Mouse (Mus musculus) midbrain, embryonic 13.5 days (tissue): ENCODE results near the gene Spag5. TPM values are rescaled to one million over a fixed set of nuclear protein-coding genes. Genes with fewer than 3 reads are reported as not detected.
A peak's percentile ranks its signal among the peaks of the same experiment; 100 is the strongest.

Experiments used
- ATAC-seq: fragments of 200-750 bp; cut with Nextera tagmentation; 2 replicates; pipeline ENCODE4 v1.8.0; 2017; ENCODE audit warnings: mild to moderate bottlenecking, moderate TSS enrichment, moderate library complexity
- H3K27ac ChIP-seq: fragments of 300-500 bp; sonication (generic); 2 replicates; pipeline ENCODE4 v1.5.1; 2015; ENCODE audit warnings: inconsistent platforms, mild to moderate bottlenecking, moderate library complexity
- H3K27me3 ChIP-seq: fragments of 300-500 bp; sonication (generic); 2 replicates; pipeline ENCODE4 v1.6.1; 2015; ENCODE audit warnings: mild to moderate bottlenecking, inconsistent platforms
- H3K36me3 ChIP-seq: fragments of 300-500 bp; sonication (generic); 2 replicates; pipeline ENCODE4 v1.6.1; 2015; ENCODE audit warnings: mild to moderate bottlenecking, inconsistent platforms
- H3K4me1 ChIP-seq: fragments of 300-500 bp; sonication (generic); replicated peaks from 2 replicates; pipeline ENCODE4 v1.6.1; 2015; ENCODE audit warnings: inconsistent platforms
- H3K4me2 ChIP-seq: fragments of 300-500 bp; sonication (generic); replicated peaks from 2 replicates; pipeline ENCODE4 v1.6.1; 2015; ENCODE audit warnings: moderate library complexity, mild to moderate bottlenecking, inconsistent platforms
- H3K4me3 ChIP-seq: fragments of 300-500 bp; sonication (generic); replicated peaks from 2 replicates; pipeline ENCODE4 v1.5.1; 2015; ENCODE audit warnings: mild to moderate bottlenecking, inconsistent platforms
- H3K9ac ChIP-seq: fragments of 300-500 bp; sonication (generic); replicated peaks from 2 replicates; pipeline ENCODE4 v1.6.1; 2015; ENCODE audit warnings: mild to moderate bottlenecking, inconsistent platforms
- H3K9me3 ChIP-seq: fragments of 300-500 bp; sonication (generic); 2 replicates; pipeline ENCODE4 v1.6.1; 2016; ENCODE audit warnings: mild to moderate bottlenecking, inconsistent platforms
- WGBS: fragments of 180-500 bp; shearing (Covaris S2); methylation state at CpG from one replicate; pipeline ENCODE4 v1.1.7; 2015; 5-methylcytosine and 5-hydroxymethylcytosine counted together
- polyA plus RNA-seq: library from polyadenylated mRNA; unstranded; fragments of >200 nt; fragmentation: Nextera tagmentation; extraction: Ambion mirVana; gene quantifications from 2 replicates; pipeline ENCODE4 v1.2.1, GENCODE M21; 2015

Spag5 gene
- polyA plus RNA-seq, 1 experiment from 2014 or later = 17.3 TPM

DNA sequence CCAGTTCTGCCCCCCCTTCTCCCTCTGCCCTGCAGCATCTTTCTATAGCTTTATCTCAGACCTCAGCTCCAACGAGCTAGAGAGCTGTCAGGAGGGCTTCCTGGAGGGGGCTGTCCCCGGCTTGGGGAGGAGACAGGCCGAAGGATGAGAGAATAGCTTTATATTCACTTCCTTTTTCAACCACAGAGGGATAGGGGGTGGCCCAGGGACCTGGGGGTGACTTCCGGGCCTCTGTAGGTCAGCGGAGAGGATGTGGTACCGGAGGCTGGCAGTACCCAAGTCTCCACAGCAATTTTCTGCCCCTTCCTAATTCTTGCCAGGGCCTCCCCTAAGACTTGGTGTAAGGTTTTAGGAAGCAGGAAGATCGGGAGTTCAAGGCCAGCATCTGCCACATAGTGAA is 44.5 kb downstream of the Spag5 start:
- peaks cover 39% of the 10 kb centered on the region for H3K4me1 ChIP-seq
- no peak overlapping the region for H3K4me3 ChIP-seq
- H3K27ac ChIP-seq = no peak overlapping the region
- no peak for ATAC-seq
- H3K9me3 ChIP-seq = no peaks in the 10 kb centered on the region
- H3K27me3 ChIP-seq = no peaks in the 10 kb centered on the region
- 0 out of 2 replicates have a peak overlapping the region, but pooled peaks have one; percentile 9 for H3K4me2 ChIP-seq
- no peak overlapping the region; the same call in 1 of the 2 replicates for H3K9ac ChIP-seq
- H3K36me3 ChIP-seq = peaks cover 28% of the 10 kb centered on the region
- 83% methylated on average over 7 of the region's 7 CpGs for WGBS

DNA sequence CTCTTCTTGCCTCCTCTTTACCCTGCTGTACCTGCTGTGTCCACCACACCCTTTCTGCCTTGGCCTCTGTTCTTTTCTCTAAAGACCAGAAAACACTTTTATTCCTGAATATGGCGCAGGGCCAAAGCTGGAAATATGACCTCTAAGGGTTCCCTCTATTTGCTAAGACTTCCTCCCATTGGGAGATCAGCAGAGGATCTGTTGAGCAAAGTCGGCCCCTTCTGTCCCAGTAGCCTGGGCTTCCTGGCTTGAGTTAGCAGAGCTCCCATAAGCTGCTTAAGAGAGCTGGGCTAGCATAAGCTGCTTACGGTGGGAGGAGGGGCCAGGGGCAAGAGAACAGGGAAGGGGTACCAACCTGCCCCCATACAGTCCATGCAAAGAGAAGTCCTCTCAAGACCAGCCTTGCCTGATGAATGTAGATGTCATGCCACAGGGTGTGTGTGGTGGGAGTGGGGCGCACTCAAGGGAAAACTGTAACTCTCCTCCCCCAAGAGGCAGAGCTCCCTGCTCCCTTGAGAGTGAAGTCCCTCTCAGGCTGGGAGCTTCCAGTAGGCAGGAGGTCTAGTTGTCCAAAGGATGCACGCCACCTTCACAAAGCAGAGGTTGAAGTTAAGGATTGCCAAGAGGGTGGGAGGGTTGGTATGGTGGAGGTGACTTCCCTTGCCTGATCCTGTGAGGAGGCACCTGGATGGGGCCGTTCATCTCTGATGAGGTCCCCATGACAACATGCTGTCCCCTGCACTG is 45.2 kb downstream of the Spag5 start:
- H3K4me1 ChIP-seq = peaks cover 39% of the 10 kb centered on the region
- H3K36me3 ChIP-seq = peaks cover 21% of the 10 kb centered on the region
- no peak for ATAC-seq
- peak overlapping the region; percentile 25; the same call in 1 of the 2 replicates for H3K27ac ChIP-seq
- H3K4me2 ChIP-seq = 0 out of 2 replicates have a peak overlapping the region, but pooled peaks have one; percentile 9
- H3K27me3 ChIP-seq = no peaks in the 10 kb centered on the region
- H3K9me3 ChIP-seq = no peaks in the 10 kb centered on the region
- H3K9ac ChIP-seq = no peak overlapping the region
- 67% methylated on average over 6 of the region's 6 CpGs for WGBS
- no peak overlapping the region for H3K4me3 ChIP-seq

- Histone ChIP-seq H3K27me3 (no peaks in the 10 kb centered on the region), H3K36me3 (peaks cover 18% of the 10 kb centered on the region), H3K27ac (no peak overlapping the region), H3K4me1 (peaks cover 39% of the 10 kb centered on the region), H3K9ac (no peak overlapping the region), H3K4me3 (no peak overlapping the region), H3K4me2 (no peak overlapping the region), H3K9me3 (no peaks in the 10 kb centered on the region)
- WGBS = 91% methylated on average over 10 of the region's 10 CpGs
- ATAC-seq = 0 out of 2 replicates have a peak, but pooled peaks have one; percentile 9
Measured at GRCm38 (mm10) chr11:78347070-78347754, 45.9 kb downstream of the Spag5 start.

- no peaks in the 10 kb centered on the region for H3K9me3 ChIP-seq
- H3K27ac ChIP-seq = no peak overlapping the region
- H3K27me3 ChIP-seq = no peaks in the 10 kb centered on the region
- no peak overlapping the region for H3K4me2 ChIP-seq
- H3K4me3 ChIP-seq = no peak overlapping the region
- H3K4me1 ChIP-seq = peaks cover 38% of the 10 kb centered on the region
- peaks cover 18% of the 10 kb centered on the region for H3K36me3 ChIP-seq
- no peak for ATAC-seq
- 82% methylated on average over 9 of the region's 9 CpGs for WGBS
- no peak overlapping the region for H3K9ac ChIP-seq
Measured at GRCm38 (mm10) chr11:78347908-78348307, 46.6 kb downstream of the Spag5 start.

DNA sequence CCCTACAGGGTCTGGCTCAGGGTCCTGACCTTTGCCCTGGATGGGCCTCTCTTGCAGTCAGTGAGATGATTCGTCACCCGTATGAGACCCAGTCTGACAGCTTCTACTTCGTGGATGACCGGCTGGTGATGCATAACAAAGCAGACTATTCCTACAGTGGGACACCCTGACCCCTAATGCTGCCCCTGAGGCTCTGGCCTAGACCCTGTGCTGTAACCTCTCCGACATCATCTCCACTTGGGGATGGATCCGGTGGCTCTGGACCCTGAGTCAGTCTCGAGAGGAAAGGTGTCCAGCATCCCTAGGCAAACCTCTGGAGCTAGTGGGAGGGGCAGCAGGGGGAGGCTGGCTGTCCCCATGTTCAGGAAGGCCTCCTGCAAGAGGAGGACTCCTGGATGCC is 47.1 kb downstream of the Spag5 start:
- ATAC-seq = no peak
- Histone ChIP-seq H3K27ac (no peak overlapping the region), H3K9me3 (no peaks in the 10 kb centered on the region), H3K27me3 (no peaks in the 10 kb centered on the region), H3K4me2 (no peak overlapping the region), H3K9ac (no peak overlapping the region), H3K4me3 (no peak overlapping the region), H3K36me3 (peaks cover 18% of the 10 kb centered on the region), H3K4me1 (peaks cover 35% of the 10 kb centered on the region)
- WGBS = 61% methylated on average over 7 of the region's 7 CpGs

GRCm38 (mm10) chr11:78349441-78350358 is 48.4 kb downstream of the Spag5 start:
- no peak for ATAC-seq
- H3K9ac ChIP-seq = no peak overlapping the region
- 88% methylated on average over 4 of the region's 4 CpGs for WGBS
- H3K4me2 ChIP-seq = no peak overlapping the region
- no peaks in the 10 kb centered on the region for H3K27me3 ChIP-seq
- H3K4me1 ChIP-seq = peaks cover 25% of the 10 kb centered on the region
- H3K27ac ChIP-seq = no peak overlapping the region
- no peak overlapping the region for H3K4me3 ChIP-seq
- H3K9me3 ChIP-seq = no peaks in the 10 kb centered on the region
- H3K36me3 ChIP-seq = peaks cover 18% of the 10 kb centered on the region

- H3K4me3 ChIP-seq = no peak overlapping the region
- no peak overlapping the region for H3K27ac ChIP-seq
- H3K4me1 ChIP-seq = no peaks in the 10 kb centered on the region
- no peak for ATAC-seq
- no peaks in the 10 kb centered on the region for H3K27me3 ChIP-seq
- 90% methylated on average over 1 of the region's 1 CpGs for WGBS
- no peak overlapping the region for H3K4me2 ChIP-seq
- H3K9ac ChIP-seq = no peak overlapping the region
- H3K9me3 ChIP-seq = no peaks in the 10 kb centered on the region
- peaks cover 14% of the 10 kb centered on the region for H3K36me3 ChIP-seq
Measured at GRCm38 (mm10) chr11:78353081-78353480, 51.8 kb downstream of the Spag5 start.

DNA sequence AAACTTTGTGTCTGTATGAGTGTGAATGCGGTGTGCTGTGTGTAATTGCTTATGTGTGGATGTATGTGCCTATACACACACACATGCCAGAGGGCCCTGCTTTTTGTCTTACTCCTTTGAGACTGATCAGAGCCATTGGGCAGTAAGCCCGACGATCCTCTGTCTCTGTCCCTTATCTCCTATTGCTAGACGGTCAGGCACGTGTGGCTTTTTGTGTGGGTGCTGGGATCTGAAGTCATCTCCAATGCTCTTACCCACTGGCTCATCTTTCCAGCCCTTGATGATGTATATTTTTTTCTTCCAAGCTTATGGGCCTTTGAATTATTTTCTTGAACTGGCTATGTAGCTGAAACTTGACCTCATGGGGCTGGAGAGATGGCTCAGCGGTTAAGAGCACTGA is 53.6 kb downstream of the Spag5 start:
- Histone ChIP-seq H3K36me3 (no peaks in the 10 kb centered on the region), H3K9me3 (no peaks in the 10 kb centered on the region), H3K4me2 (no peak overlapping the region), H3K4me3 (no peak overlapping the region), H3K27ac (no peak overlapping the region), H3K27me3 (no peaks in the 10 kb centered on the region), H3K4me1 (no peaks in the 10 kb centered on the region), H3K9ac (no peak overlapping the region)
- 82% methylated on average over 6 of the region's 6 CpGs for WGBS
- no peak for ATAC-seq

DNA sequence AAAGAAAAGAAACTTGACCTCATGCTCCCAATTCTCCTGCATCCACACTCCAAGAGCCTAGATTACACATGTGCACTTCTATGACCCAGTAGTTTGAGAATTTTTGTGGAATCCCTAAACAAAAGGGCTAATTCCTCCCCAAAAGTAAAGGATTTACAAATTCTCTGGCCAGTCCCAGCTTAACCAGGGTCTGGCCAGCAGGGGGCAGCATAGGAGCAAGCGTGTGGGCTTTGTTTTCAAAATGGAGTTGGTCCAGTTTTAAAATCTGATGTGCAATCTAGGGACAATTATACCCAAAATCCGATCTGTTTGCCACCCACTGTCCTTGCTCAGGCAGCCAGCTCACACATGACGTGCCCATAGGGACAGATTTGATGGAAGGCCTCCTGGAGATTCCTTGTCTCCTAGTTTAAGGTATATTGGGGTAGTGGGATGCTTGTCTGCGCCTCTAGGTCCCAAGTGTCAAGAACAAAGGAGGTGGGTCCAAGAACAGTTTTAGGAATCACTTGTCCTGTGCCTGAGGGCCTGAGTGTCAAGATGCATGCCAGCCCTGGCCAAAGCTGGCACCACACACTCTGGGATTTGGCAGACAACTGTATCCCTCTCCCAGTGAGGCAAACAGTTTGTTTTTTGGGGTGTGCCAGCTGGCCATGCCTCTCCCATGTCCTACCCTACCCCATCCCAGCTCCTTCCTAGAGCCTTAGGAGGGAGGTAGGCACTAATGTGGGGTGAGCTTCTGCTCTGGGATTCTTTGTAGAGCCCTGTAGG is 54.3 kb downstream of the Spag5 start:
- Histone ChIP-seq H3K4me1 (no peaks in the 10 kb centered on the region; the same call in 1 of the 2 replicates), H3K27ac (no peak overlapping the region), H3K4me3 (no peak overlapping the region), H3K36me3 (no peaks in the 10 kb centered on the region), H3K9me3 (no peaks in the 10 kb centered on the region), H3K27me3 (no peaks in the 10 kb centered on the region), H3K9ac (no peak overlapping the region), H3K4me2 (no peak overlapping the region)
- 35% methylated on average over 4 of the region's 4 CpGs for WGBS
- no peak; the same call in 1 of the 2 replicates for ATAC-seq

DNA sequence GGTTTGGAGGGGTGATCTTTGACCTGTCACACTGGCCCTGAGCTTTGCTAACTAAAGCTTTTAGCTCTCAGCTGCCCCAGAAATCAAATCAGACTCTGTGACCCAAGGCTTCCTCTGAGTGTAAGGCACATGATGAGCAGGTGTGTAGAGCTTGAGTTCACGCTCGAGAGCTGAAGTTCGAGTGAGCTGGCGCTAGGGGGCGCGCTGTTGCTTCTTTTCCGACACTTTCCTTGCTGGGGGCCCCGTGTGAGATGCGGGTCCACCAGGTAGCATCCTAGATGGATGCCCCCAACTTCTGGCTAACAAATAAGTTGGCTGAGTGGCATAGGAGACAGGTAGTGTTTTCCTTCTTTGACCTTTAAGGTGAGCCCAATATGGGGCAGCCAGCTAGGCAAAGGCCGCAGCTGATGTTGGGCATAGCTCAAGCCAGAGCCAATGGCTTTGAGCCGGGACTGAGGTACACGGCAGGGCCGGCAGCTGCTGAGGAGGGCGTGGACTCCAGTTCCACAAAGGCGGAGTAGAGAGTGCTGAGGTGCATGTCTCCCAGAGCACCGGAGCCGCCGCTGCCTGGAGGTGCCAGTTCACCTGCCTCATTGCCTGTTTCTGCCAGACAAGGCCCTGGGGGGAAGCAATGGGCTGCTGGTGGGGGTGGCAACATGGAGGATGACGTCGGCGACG is 57.1 kb downstream of the Spag5 start:
- Histone ChIP-seq H3K27ac (no peak overlapping the region), H3K27me3 (no peaks in the 10 kb centered on the region), H3K9ac (no peak overlapping the region), H3K9me3 (no peaks in the 10 kb centered on the region), H3K4me3 (no peak overlapping the region), H3K4me1 (no peaks in the 10 kb centered on the region; the same call in 1 of the 2 replicates), H3K4me2 (no peak overlapping the region), H3K36me3 (no peaks in the 10 kb centered on the region)
- no peak for ATAC-seq
- 12% methylated on average over 22 of the region's 22 CpGs for WGBS
